Mouse (Mus musculus) MEL (cell line): Measurements from ENCODE around the gene Usp49.

ENCODE experiments used
- CTCF ChIP-seq, 3 experiments: IDR thresholded peaks in 2 of 3; conservative IDR thresholded peaks in 1 of 3; 2 replicates each; pipeline ENCODE4 v1.5.1; 2011 to 2012; ENCODE audit warnings: low read length in 3 of 3, low read depth in 2 of 3, mild to moderate bottlenecking in 2 of 3, improper control_type of control experiment in 1 of 3, inconsistent platforms in 1 of 3, mixed read lengths in 1 of 3, moderate library complexity in 1 of 3; ENCODE audit not compliant: control insufficient read depth in 1 of 3, insufficient read depth in 1 of 3, poor library complexity in 1 of 3, severe bottlenecking in 1 of 3
- E2F4 ChIP-seq: IDR thresholded peaks from 2 replicates; pipeline ENCODE4 v1.6.1; 2011; ENCODE audit warnings: low read depth, low read length, improper control_type of control experiment, borderline replicate concordance
- EP300 ChIP-seq, 2 experiments: IDR thresholded peaks; 2 replicates each; pipeline ENCODE4 v1.6.1; 2011; ENCODE audit warnings: improper control_type of control experiment in 2 of 2, low read length in 2 of 2, low read depth in 1 of 2, mild to moderate bottlenecking in 1 of 2
- HCFC1 ChIP-seq: IDR thresholded peaks from 2 replicates; pipeline ENCODE4 v1.6.1; 2012; ENCODE audit warnings: low read depth, mild to moderate bottlenecking, inconsistent platforms, low read length, improper control_type of control experiment, moderate library complexity
- MAZ ChIP-seq: IDR thresholded peaks from 2 replicates; pipeline ENCODE4 v1.6.1; 2012; ENCODE audit warnings: low read depth, mild to moderate bottlenecking, inconsistent platforms, low read length, improper control_type of control experiment
- MYC ChIP-seq: IDR thresholded peaks from 2 replicates; pipeline ENCODE4 v1.6.1; 2011; ENCODE audit warnings: low read depth, mild to moderate bottlenecking, low read length, improper control_type of control experiment, moderate library complexity
- POLR2A ChIP-seq, 2 experiments: IDR thresholded peaks; 2 replicates each; pipeline ENCODE4 v1.6.1; 2011 to 2012; ENCODE audit warnings: low read length in 2 of 2, mild to moderate bottlenecking in 2 of 2, control low read depth in 1 of 2, improper control_type of control experiment in 1 of 2, low read depth in 1 of 2, moderate library complexity in 1 of 2; ENCODE audit not compliant: control insufficient read depth in 1 of 2, insufficient read depth in 1 of 2, poor library complexity in 1 of 2
- RAD21 ChIP-seq: IDR thresholded peaks from 2 replicates; pipeline ENCODE4 v1.6.1; 2011; ENCODE audit warnings: mild to moderate bottlenecking, low read depth, low read length, improper control_type of control experiment
- TAL1 ChIP-seq: IDR thresholded peaks from 2 replicates; pipeline ENCODE4 v1.6.1; 2012; ENCODE audit warnings: mild to moderate bottlenecking, inconsistent platforms, low read length, moderate library complexity, mixed read lengths
- ZC3H11A ChIP-seq: IDR thresholded peaks from 2 replicates; pipeline ENCODE4 v1.6.1; 2012; ENCODE audit warnings: low read depth, mild to moderate bottlenecking, inconsistent platforms, low read length, improper control_type of control experiment

- TF ChIP-seq HCFC1 (no peak), ZC3H11A (no peak), CTCF (IDR thresholded peaks at IDR 0.05 in 2 of 3, conservative IDR thresholded peaks at IDR 0.05 in 1 of 3; ENCODE audit: control insufficient read depth in 1 of 3, insufficient read depth in 1 of 3, low read depth in 2 of 3, low read length in 3 of 3, poor library complexity in 1 of 3, severe bottlenecking in 1 of 3) (no peak), POLR2A (IDR thresholded peaks at IDR 0.05; ENCODE audit: control insufficient read depth in 1 of 2, insufficient read depth in 1 of 2, low read depth in 1 of 2, low read length in 2 of 2, poor library complexity in 1 of 2) (no peak), MYC (no peak), EP300 (IDR thresholded peaks at IDR 0.05; ENCODE audit: low read depth in 1 of 2, low read length in 2 of 2) (no peak), MAZ (no peak), E2F4 (no peak), TAL1 (no peak), RAD21 (no peak)
Observed at GRCm38 (mm10) chr17:47664474-47664873, 34.0 kb downstream of the Usp49 start.
